Mouse (Mus musculus) intestine, embryonic 15.5 days (tissue): Measurements from ENCODE around the gene H60c. TPM values are rescaled to one million over a fixed set of nuclear protein-coding genes. Genes with fewer than 3 reads are reported as not detected.

Experiments
- ATAC-seq: fragments of 200-750 bp; cut with Nextera tagmentation; 2 replicates; pipeline ENCODE4 v1.8.0; 2017; ENCODE audit warnings: moderate TSS enrichment, moderate library complexity
- H3K27ac ChIP-seq: fragments of 300-500 bp; sonication (generic); 2 replicates; pipeline ENCODE4 v1.5.1; 2015; ENCODE audit warnings: mild to moderate bottlenecking, inconsistent platforms
- H3K27me3 ChIP-seq: fragments of 300-500 bp; sonication (generic); replicated peaks from 2 replicates; pipeline ENCODE4 v1.6.1; 2015; ENCODE audit warnings: inconsistent platforms
- H3K36me3 ChIP-seq: fragments of 300-500 bp; sonication (generic); 2 replicates; pipeline ENCODE4 v1.6.1; 2015; ENCODE audit warnings: inconsistent platforms
- H3K4me1 ChIP-seq: fragments of 300-500 bp; sonication (generic); replicated peaks from 2 replicates; pipeline ENCODE4 v1.6.1; 2015; ENCODE audit warnings: inconsistent platforms
- H3K4me2 ChIP-seq: fragments of 300-500 bp; sonication (generic); replicated peaks from 2 replicates; pipeline ENCODE4 v1.6.1; 2015; ENCODE audit warnings: mild to moderate bottlenecking, inconsistent platforms
- H3K4me3 ChIP-seq: fragments of 300-500 bp; sonication (generic); replicated peaks from 2 replicates; pipeline ENCODE4 v1.5.1; 2015; ENCODE audit warnings: inconsistent platforms
- H3K9ac ChIP-seq: fragments of 300-500 bp; sonication (generic); 2 replicates; pipeline ENCODE4 v1.6.1; 2015; ENCODE audit warnings: inconsistent platforms
- H3K9me3 ChIP-seq: fragments of 300-500 bp; sonication (generic); 2 replicates; pipeline ENCODE4 v1.6.1; 2016; ENCODE audit warnings: inconsistent platforms
- WGBS: fragments of 180-500 bp; shearing (Covaris S2); methylation state at CpG from one replicate; pipeline ENCODE4 v1.1.7; 2015; 5-methylcytosine and 5-hydroxymethylcytosine counted together
- polyA plus RNA-seq: library from polyadenylated mRNA; unstranded; fragments of >200 nt; fragmentation: Nextera tagmentation; extraction: Ambion mirVana; gene quantifications from 2 replicates; pipeline ENCODE4 v1.2.1, GENCODE M21; 2015

Gene H60c
- polyA plus RNA-seq, 1 experiment from 2014 or later = 0.05 TPM

DNA sequence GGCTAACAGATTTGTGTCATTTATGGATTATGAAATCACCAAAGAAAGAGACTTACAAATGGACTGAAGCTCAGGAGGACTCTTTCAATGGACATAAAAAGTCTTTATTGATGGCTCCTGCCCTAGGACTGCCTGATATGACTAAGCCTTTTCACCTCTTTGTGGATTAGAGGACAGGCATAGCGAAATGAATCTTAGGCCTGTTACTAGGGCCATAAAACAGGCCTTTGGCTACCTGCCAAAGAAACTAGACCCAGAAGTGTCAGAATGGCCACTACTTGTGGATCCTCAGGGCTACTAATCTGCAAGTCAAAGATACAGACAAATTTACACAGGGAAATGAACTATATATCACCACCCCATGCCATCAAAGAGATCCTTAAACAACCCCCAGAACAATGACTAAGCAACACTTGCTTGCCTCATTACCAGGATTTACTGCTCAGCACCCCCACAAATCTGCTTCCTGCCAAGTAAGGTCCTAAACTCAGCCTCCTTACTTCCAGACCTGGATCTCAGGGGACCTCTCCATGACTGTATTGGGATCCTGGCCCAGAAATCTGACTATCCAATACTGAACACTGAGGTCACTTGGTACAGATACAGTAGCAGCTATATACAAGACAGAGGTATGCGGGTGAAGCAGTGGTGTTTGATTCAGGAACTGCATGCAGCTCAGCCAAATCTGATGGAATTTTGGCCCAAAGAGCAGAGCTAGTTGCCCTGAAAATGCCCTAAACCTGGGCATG, 39.0 kb downstream of the H60c start:
- H3K4me1 ChIP-seq = no peaks in the 10 kb centered on the region
- 48% methylated on average over 2 of the region's 2 CpGs for WGBS
- H3K36me3 ChIP-seq = no peaks in the 10 kb centered on the region
- H3K4me3 ChIP-seq = no peak overlapping the region
- no peaks in the 10 kb centered on the region for H3K9me3 ChIP-seq
- H3K9ac ChIP-seq = no peak overlapping the region
- no peak overlapping the region for H3K27ac ChIP-seq
- peak; percentile 72 for ATAC-seq
- H3K27me3 ChIP-seq = no peaks in the 10 kb centered on the region
- no peak overlapping the region for H3K4me2 ChIP-seq

Other genes starting within 250 kb of the H60c start
- gene Ppp1r14c, start 98.3 kb upstream of the H60c start, polyA plus RNA-seq = 1.8 and 2.4 TPM in 2 replicates